Mouse (Mus musculus): Measurements from ENCODE around the gene Gm9117.
"Not testable (repeated sequence)": the region's sequence is repeated elsewhere in the genome, so short reads cannot be mapped to it uniquely, and the experiment has no call there.

DNA sequence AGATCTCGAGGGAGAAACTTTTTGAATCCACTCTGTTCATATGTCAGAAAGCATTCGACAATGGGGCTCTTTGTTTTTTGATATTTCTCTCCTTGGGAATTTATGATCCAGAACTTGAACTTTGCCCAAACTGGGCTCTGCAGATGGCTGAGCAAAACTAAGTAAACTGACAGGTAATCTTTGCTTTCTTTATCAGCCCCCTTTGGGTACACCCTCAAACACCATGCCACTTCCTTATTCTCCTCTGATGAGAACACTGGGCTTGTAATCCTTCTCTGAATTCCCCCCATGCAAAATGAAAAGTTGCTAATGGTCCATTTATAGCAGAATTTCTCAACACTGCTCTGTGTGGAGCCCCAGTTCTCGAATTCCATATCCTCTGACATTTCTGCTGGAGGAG lies 5.0 kb downstream of the Gm9117 start:
- not testable (repeated sequence) for TF ChIP-seq EP300, CTCF (IDR thresholded peaks at IDR 0.05; ENCODE audit: low read depth)

All from liver, embryonic 14.5 days (tissue).